Mouse (Mus musculus) CH12.LX (cell line): Measurements from ENCODE around the gene Gm20388. TPM values are rescaled to one million over a fixed set of nuclear protein-coding genes. Genes with fewer than 3 reads are reported as not detected.

ENCODE experiments used
- DNase-seq: peaks from one replicate; pipeline ENCODE4 v3.0.0-alpha.2; 2013; ENCODE audit errors: extremely low read depth
- H3K27ac ChIP-seq: 2 replicates; pipeline ENCODE4 v1.5.1; 2012; ENCODE audit warnings: low read depth, mild to moderate bottlenecking, control low read depth, moderate library complexity; ENCODE audit not compliant: insufficient read depth
- H3K27me3 ChIP-seq: replicated peaks from 2 replicates; pipeline ENCODE3; 2012; ENCODE audit warnings: inconsistent platforms
- H3K36me3 ChIP-seq, 2 experiments: replicated peaks in 1 of 2; 2 replicates each; pipeline versions ENCODE3 to v1.6.1; 2012; ENCODE audit warnings: inconsistent platforms in 1 of 2, low read length in 1 of 2, mild to moderate bottlenecking in 1 of 2, mixed read lengths in 1 of 2, moderate library complexity in 1 of 2; ENCODE audit not compliant: control insufficient read depth in 1 of 2, insufficient read depth in 1 of 2
- H3K4me1 ChIP-seq, 2 experiments: 2 replicates each; pipeline ENCODE4 v1.6.1; 2012; ENCODE audit warnings: inconsistent platforms in 1 of 2, moderate library complexity in 1 of 2; ENCODE audit not compliant: insufficient read depth in 2 of 2, control insufficient read depth in 1 of 2
- H3K4me2 ChIP-seq: 2 replicates; pipeline ENCODE4 v1.6.1; 2012; ENCODE audit warnings: low read depth, mild to moderate bottlenecking, control low read depth; ENCODE audit not compliant: poor library complexity, insufficient read depth, severe bottlenecking
- H3K4me3 ChIP-seq, 3 experiments: fragments of 150-350 bp in 1 of 3; sonication (generic) in 1 of 3; replicated peaks in 1 of 3; 2 replicates each; pipeline versions ENCODE3 to v1.5.1; 2011 to 2012; ENCODE audit warnings: low read depth in 2 of 3, low read length in 2 of 3, mild to moderate bottlenecking in 2 of 3, moderate library complexity in 2 of 3, control low read depth in 1 of 3, improper control_type of control experiment in 1 of 3, inconsistent platforms in 1 of 3, mixed read lengths in 1 of 3; ENCODE audit not compliant: poor library complexity in 1 of 3
- H3K79me2 ChIP-seq: replicated peaks from 2 replicates; pipeline ENCODE4 v1.6.1; 2012; ENCODE audit warnings: mild to moderate bottlenecking, moderate library complexity; ENCODE audit not compliant: control insufficient read depth, poor library complexity, insufficient read depth, severe bottlenecking; ENCODE audit errors: extremely low read depth
- H3K9ac ChIP-seq: 2 replicates; pipeline ENCODE4 v1.6.1; 2012; ENCODE audit warnings: low read depth, mild to moderate bottlenecking, control low read depth, moderate library complexity; ENCODE audit not compliant: insufficient read depth
- H3K9me3 ChIP-seq: replicated peaks from 2 replicates; pipeline ENCODE3; 2012; ENCODE audit warnings: low read length, inconsistent platforms, mixed read lengths
- BHLHE40 ChIP-seq: IDR thresholded peaks from 2 replicates; pipeline ENCODE4 v1.6.1; 2011; ENCODE audit warnings: mild to moderate bottlenecking, low read depth, low read length, improper control_type of control experiment
- CHD2 ChIP-seq: IDR thresholded peaks from 2 replicates; pipeline ENCODE4 v1.6.1; 2011; ENCODE audit warnings: low read length, improper control_type of control experiment
- CTCF ChIP-seq, 2 experiments: IDR thresholded peaks in 1 of 2; conservative IDR thresholded peaks in 1 of 2; 2 replicates each; pipeline ENCODE4 v1.5.1; 2011 to 2012; ENCODE audit warnings: low read depth in 2 of 2, low read length in 2 of 2, improper control_type of control experiment in 1 of 2, inconsistent platforms in 1 of 2, mild to moderate bottlenecking in 1 of 2, moderate library complexity in 1 of 2
- E2F4 ChIP-seq: IDR thresholded peaks from 2 replicates; pipeline ENCODE4 v1.6.1; 2011; ENCODE audit warnings: low read depth, low read length, improper control_type of control experiment; ENCODE audit not compliant: insufficient replicate concordance
- ELF1 ChIP-seq: IDR thresholded peaks from 2 replicates; pipeline ENCODE4 v1.6.1; 2014; ENCODE audit warnings: low read depth, mild to moderate bottlenecking, inconsistent platforms, low read length, improper control_type of control experiment
- GABPA ChIP-seq: IDR thresholded peaks from 2 replicates; pipeline ENCODE4 v1.6.1; 2012; ENCODE audit warnings: low read depth, low read length, improper control_type of control experiment, inconsistent platforms; ENCODE audit not compliant: insufficient replicate concordance
- HCFC1 ChIP-seq: IDR thresholded peaks from 2 replicates; pipeline ENCODE4 v1.6.1; 2012; ENCODE audit warnings: low read depth, mild to moderate bottlenecking, inconsistent platforms, low read length, improper control_type of control experiment
- JUN ChIP-seq: IDR thresholded peaks from 2 replicates; pipeline ENCODE4 v1.6.1; 2011; ENCODE audit warnings: low read depth, mild to moderate bottlenecking, low read length, improper control_type of control experiment, moderate library complexity; ENCODE audit not compliant: insufficient read depth
- JUND ChIP-seq: conservative IDR thresholded peaks from 2 replicates; pipeline ENCODE4 v1.6.1; 2011; ENCODE audit warnings: low read depth, low read length, improper control_type of control experiment
- MEF2A ChIP-seq: IDR thresholded peaks from 2 replicates; pipeline ENCODE4 v1.6.1; 2014; ENCODE audit warnings: low read depth, mild to moderate bottlenecking, inconsistent platforms, low read length, improper control_type of control experiment, borderline replicate concordance
- MXI1 ChIP-seq: IDR thresholded peaks from 2 replicates; pipeline ENCODE4 v1.6.1; 2011; ENCODE audit warnings: mild to moderate bottlenecking, low read depth, low read length, improper control_type of control experiment
- MYC ChIP-seq: IDR thresholded peaks from 2 replicates; pipeline ENCODE4 v1.6.1; 2011; ENCODE audit warnings: low read depth, mild to moderate bottlenecking, improper control_type of control experiment, low read length
- NELFE ChIP-seq: IDR thresholded peaks from 2 replicates; pipeline ENCODE4 v1.6.1; 2011; ENCODE audit warnings: low read depth, low read length, improper control_type of control experiment
- NRF1 ChIP-seq: IDR thresholded peaks from 2 replicates; pipeline ENCODE4 v1.6.1; 2014; ENCODE audit warnings: low read depth, mild to moderate bottlenecking, inconsistent platforms, low read length, improper control_type of control experiment, moderate library complexity
- PAX5 ChIP-seq: IDR thresholded peaks from 2 replicates; pipeline ENCODE4 v1.6.1; 2012; ENCODE audit warnings: low read length, inconsistent platforms, mixed read lengths
- POLR2A ChIP-seq: IDR thresholded peaks from 2 replicates; pipeline ENCODE4 v1.6.1; 2011; ENCODE audit warnings: low read depth, mild to moderate bottlenecking, improper control_type of control experiment, low read length
- RCOR1 ChIP-seq: conservative IDR thresholded peaks from 2 replicates; pipeline ENCODE4 v1.6.1; 2012; ENCODE audit warnings: low read depth, mild to moderate bottlenecking, inconsistent platforms, low read length, improper control_type of control experiment
- SIN3A ChIP-seq: IDR thresholded peaks from 2 replicates; pipeline ENCODE4 v1.6.1; 2012; ENCODE audit warnings: low read length, improper control_type of control experiment, inconsistent platforms
- SMC3 ChIP-seq: IDR thresholded peaks from 2 replicates; pipeline ENCODE4 v1.6.1; 2011; ENCODE audit warnings: low read depth, low read length, improper control_type of control experiment
- TBP ChIP-seq: conservative IDR thresholded peaks from 2 replicates; pipeline ENCODE4 v1.6.1; 2011; ENCODE audit warnings: low read depth, low read length, improper control_type of control experiment
- USF1 ChIP-seq: IDR thresholded peaks from 2 replicates; pipeline ENCODE4 v1.6.1; 2014; ENCODE audit warnings: low read depth, mild to moderate bottlenecking, inconsistent platforms, low read length, improper control_type of control experiment
- USF2 ChIP-seq: conservative IDR thresholded peaks from 2 replicates; pipeline ENCODE4 v1.6.1; 2011; ENCODE audit warnings: low read depth, low read length, improper control_type of control experiment
- ZKSCAN1 ChIP-seq: IDR thresholded peaks from 2 replicates; pipeline ENCODE4 v1.6.1; 2012; ENCODE audit warnings: low read depth, inconsistent platforms, low read length, improper control_type of control experiment, borderline replicate concordance
- ZMIZ1 ChIP-seq: IDR thresholded peaks from 2 replicates; pipeline ENCODE4 v1.6.1; 2012; ENCODE audit warnings: low read depth, mild to moderate bottlenecking, inconsistent platforms, low read length, improper control_type of control experiment
- ZNF384 ChIP-seq: IDR thresholded peaks from 2 replicates; pipeline ENCODE4 v1.6.1; 2012; ENCODE audit warnings: low read depth, low read length, improper control_type of control experiment, inconsistent platforms
- dilution Hi-C: fragments of 300-500 bp; cut with MboI; formaldehyde crosslinking; loops from 2 replicates; pipeline ENCODE4 v1.14.3; 2020; ENCODE audit warnings: low sequenced_read_pairs; ENCODE audit not compliant: extremely low pct_unique_long_range_greater_than_20kb, extremely low pct_ligation_motif_present
- in situ Hi-C: fragments of 300-500 bp; cut with MboI; formaldehyde crosslinking; loops from 3 replicates; pipeline ENCODE4 v1.14.3; 2019; ENCODE audit warnings: low sequenced_read_pairs, low pct_ligation_motif_present, low pct_unique_long_range_greater_than_20kb, mixed read lengths
- polyA plus RNA-seq: library from polyadenylated mRNA; unstranded; fragments of >175 nt; gene quantifications from 2 replicates; pipeline ENCODE4 v1.2.1, GENCODE M21; 2012; ENCODE audit warnings: low read depth; ENCODE audit not compliant: insufficient read length
- total RNA-seq, 2 experiments: library from RNA; depleted of rRNA; stranded (reverse); fragments of 300-350 nt in 1 of 2; fragments of >200 nt in 1 of 2; gene quantifications; 2 replicates each; pipeline ENCODE4 v1.2.3; 2012 to 2014

Gm20388 gene
- total and polyA plus RNA-seq, 3 experiments = 14.8 to 26.3 (median 22.2) TPM

DNA sequence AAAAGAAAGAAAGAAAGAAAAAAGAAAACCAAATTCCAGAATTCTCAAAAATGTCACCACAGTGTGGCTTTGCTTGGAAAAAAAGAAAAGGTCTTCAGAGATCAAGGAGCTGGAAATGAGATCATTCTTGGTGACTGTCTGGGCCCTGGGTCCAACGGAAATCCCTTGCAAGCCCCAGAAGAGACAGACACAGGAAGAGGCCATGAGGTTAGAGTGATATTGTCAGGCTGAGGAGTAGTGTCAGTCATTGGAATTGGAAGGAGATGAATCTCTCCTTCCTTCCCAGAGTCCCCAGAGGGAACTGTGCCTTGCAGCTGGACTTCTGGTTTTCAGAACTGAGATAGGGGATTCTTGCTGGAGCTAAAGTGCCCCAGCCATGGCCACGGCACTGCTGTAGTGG lies 788.9 kb downstream of the Gm20388 start:
- Histone ChIP-seq H3K27me3 (peaks cover 30% of the 10 kb centered on the region), H3K9me3 (peaks cover 7% of the 10 kb centered on the region), H3K4me3 (no peak overlapping the region), H3K9ac (no peak overlapping the region), H3K79me2 (no peaks in the 10 kb centered on the region), H3K4me1 (peaks cover 12 to 50% of the 10 kb centered on the region in 2 experiments), H3K4me2 (no peak overlapping the region), H3K36me3 (no peaks in the 10 kb centered on the region), H3K27ac (no peak overlapping the region)
- DNase-seq = no peak
- in situ Hi-C loops (no loop called here), dilution Hi-C loops (no loop called here)
- TF ChIP-seq ZNF384 (no peak), HCFC1 (no peak), ZMIZ1 (no peak), GABPA (no peak), SIN3A (no peak), PAX5 (no peak), USF1 (no peak)

- DNase-seq = no peak
- Histone ChIP-seq H3K4me1 (peaks cover 12 to 51% of the 10 kb centered on the region in 2 experiments), H3K4me3 (no peak overlapping the region)
Measured at GRCm38 (mm10) chr8:120700053-120700452, 789.4 kb downstream of the Gm20388 start.

GRCm38 (mm10) chr8:120701758-120702465 lies 791.3 kb downstream of the Gm20388 start:
- Histone ChIP-seq H3K4me2 (0 out of 2 replicates have a peak overlapping the region, but pooled peaks have one; percentile 26), H3K79me2 (no peaks in the 10 kb centered on the region), H3K9me3 (peaks cover 7% of the 10 kb centered on the region), H3K4me1 (peaks cover 12 to 50% of the 10 kb centered on the region in 2 experiments), H3K27me3 (peaks cover 27% of the 10 kb centered on the region), H3K4me3 (no peak overlapping the region), H3K27ac (0 out of 2 replicates have a peak overlapping the region, but pooled peaks have one; percentile 8), H3K9ac (no peak overlapping the region), H3K36me3 (no peaks in the 10 kb centered on the region)
- dilution Hi-C loops = no loop called here
- in situ Hi-C loops = loop anchor here (5.0 kb wide), 1 partner anchor 35 kb away; the partner anchor contains the start of gene Irf8
- peak; percentile 87 for DNase-seq
- TF ChIP-seq MEF2A (peak; percentile 60; the same call in 1 of the 2 replicates), HCFC1 (no peak; the same call in 1 of the 2 replicates), ZMIZ1 (no peak), JUN (peak; percentile 37; the same call in 1 of the 2 replicates), POLR2A (no peak), ELF1 (peak; percentile 70; the same call in 1 of the 2 replicates), RCOR1 (peak; percentile 76), BHLHE40 (peak; percentile 96), E2F4 (no peak), NRF1 (no peak), USF2 (no peak; the same call in 1 of the 2 replicates), TBP (peak; percentile 54; the same call in 1 of the 2 replicates), PAX5 (no peak), SMC3 (peak; percentile 1; the same call in 1 of the 2 replicates), CHD2 (peak; percentile 72; the same call in 1 of the 2 replicates), JUND (peak; percentile 40; the same call in 1 of the 2 replicates), NELFE (no peak), ZKSCAN1 (no peak)

More at GRCm38 (mm10) chr8:120700053-120700452, 789.4 kb downstream of the Gm20388 start:
- Histone ChIP-seq H3K27ac (no peak overlapping the region), H3K79me2 (no peaks in the 10 kb centered on the region), H3K27me3 (peaks cover 31% of the 10 kb centered on the region), H3K4me2 (no peak overlapping the region), H3K9me3 (peaks cover 7% of the 10 kb centered on the region), H3K9ac (no peak overlapping the region), H3K36me3 (no peaks in the 10 kb centered on the region)
- dilution Hi-C loops = no loop called here
- no peak for TF ChIP-seq MXI1
- no peak for TF ChIP-seq CTCF (conservative IDR thresholded peaks at IDR 0.05 in 1 of 2, IDR thresholded peaks at IDR 0.05 in 1 of 2; ENCODE audit: low read depth in 2 of 2, low read length in 2 of 2)
- TF ChIP-seq ZNF384 = no peak
- TF ChIP-seq MYC = no peak
- no peak for TF ChIP-seq E2F4
- in situ Hi-C loops = loop anchor here (5.0 kb wide), 1 partner anchor 37 kb away; the partner anchor contains the start of gene Irf8
